Mouse (Mus musculus): ENCODE data around the gene Plekha1. TPM values are rescaled to one million over a fixed set of nuclear protein-coding genes. Genes with fewer than 3 reads are reported as not detected.
A peak's percentile ranks its signal among the peaks of the same experiment; 100 is the strongest.

The Plekha1 gene
- polyA plus RNA-seq, 1 experiment, result 60.8 TPM

GRCm38 (mm10) chr7:130935793-130936471 lies 70.4 kb downstream of the Plekha1 start, which contains the start of gene Htra1:
Htra1 (plus strand) TSS chr7:130936111.
- Histone ChIP-seq H3K4me1 (ENCODE audit: control insufficient read depth, insufficient read depth, low read length) (no peaks in the 10 kb centered on the region; the same call in 1 of the 2 replicates), H3K27ac (ENCODE audit: insufficient read depth, low read length) (no peak within 1 kb of the TSS; the same call in 1 of the 2 replicates), H3K4me3 (ENCODE audit: insufficient read depth, low read length) (peak within 1 kb of the TSS; percentile 59)
- TF ChIP-seq CTCF (IDR thresholded peaks at IDR 0.05; ENCODE audit: borderline replicate concordance, insufficient read depth, low read length) (no peak), POLR2A (IDR thresholded peaks at IDR 0.05; ENCODE audit: low read depth, low read length) (peak; percentile 86)

GRCm38 (mm10) chr7:130936472-130936951 lies 71.0 kb downstream of the Plekha1 start:
- Histone ChIP-seq H3K27ac (ENCODE audit: insufficient read depth, low read length) (no peak overlapping the region), H3K4me1 (ENCODE audit: control insufficient read depth, insufficient read depth, low read length) (no peaks in the 10 kb centered on the region; the same call in 1 of the 2 replicates), H3K4me3 (ENCODE audit: insufficient read depth, low read length) (peak overlapping the region; percentile 59)
- TF ChIP-seq CTCF (IDR thresholded peaks at IDR 0.05; ENCODE audit: borderline replicate concordance, insufficient read depth, low read length) (no peak), POLR2A (IDR thresholded peaks at IDR 0.05; ENCODE audit: low read depth, low read length) (no peak)

- Histone ChIP-seq H3K27ac (ENCODE audit: insufficient read depth, low read length) (no peak overlapping the region), H3K4me3 (ENCODE audit: insufficient read depth, low read length) (peak overlapping the region; percentile 59), H3K4me1 (ENCODE audit: control insufficient read depth, insufficient read depth, low read length) (no peaks in the 10 kb centered on the region; the same call in 1 of the 2 replicates)
- TF ChIP-seq POLR2A (IDR thresholded peaks at IDR 0.05; ENCODE audit: low read depth, low read length), result 0 out of 2 replicates have a peak, but pooled peaks have one; percentile 34
- TF ChIP-seq CTCF (IDR thresholded peaks at IDR 0.05; ENCODE audit: borderline replicate concordance, insufficient read depth, low read length), result no peak
These were observed 71.8 kb downstream of the Plekha1 start for GRCm38 (mm10) chr7:130937266-130937841.

- no peak overlapping the region for H3K27ac ChIP-seq (ENCODE audit: insufficient read depth, low read length)
- H3K4me1 ChIP-seq (ENCODE audit: control insufficient read depth, insufficient read depth, low read length), result peaks cover 2% of the 10 kb centered on the region; the same call in 1 of the 2 replicates
- peak overlapping the region; percentile 59; the same call in 1 of the 2 replicates for H3K4me3 ChIP-seq (ENCODE audit: insufficient read depth, low read length)
- TF ChIP-seq POLR2A (IDR thresholded peaks at IDR 0.05; ENCODE audit: low read depth, low read length), result no peak
- no peak for TF ChIP-seq CTCF (IDR thresholded peaks at IDR 0.05; ENCODE audit: borderline replicate concordance, insufficient read depth, low read length)
These were observed 72.4 kb downstream of the Plekha1 start for GRCm38 (mm10) chr7:130938005-130938404.

DNA sequence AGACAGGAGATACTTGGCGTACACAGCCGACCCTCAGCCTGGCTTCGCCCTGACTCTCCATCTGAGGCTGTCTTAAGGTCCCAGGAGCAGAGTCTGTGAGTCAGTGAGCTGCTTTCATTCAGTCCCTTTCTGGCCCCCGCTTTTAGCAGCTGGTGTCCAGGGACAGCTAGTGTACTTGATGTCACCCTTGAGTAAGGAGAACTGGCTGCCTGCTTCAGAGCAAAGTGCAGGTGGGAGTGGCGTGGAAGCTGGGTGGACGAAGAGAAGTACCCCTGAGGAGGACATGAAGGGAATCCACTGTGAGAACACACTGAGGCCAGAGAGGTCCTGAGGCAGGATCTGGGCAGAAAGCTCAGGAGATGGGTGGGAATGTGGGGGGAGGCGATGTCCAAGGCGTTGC lies 73.3 kb downstream of the Plekha1 start:
- TF ChIP-seq POLR2A (IDR thresholded peaks at IDR 0.05; ENCODE audit: low read depth, low read length) (no peak), CTCF (IDR thresholded peaks at IDR 0.05; ENCODE audit: borderline replicate concordance, insufficient read depth, low read length) (no peak)
- H3K27ac ChIP-seq (ENCODE audit: insufficient read depth, low read length), result no peak overlapping the region
- H3K4me1 ChIP-seq (ENCODE audit: control insufficient read depth, insufficient read depth, low read length), result peaks cover 6% of the 10 kb centered on the region
- H3K4me3 ChIP-seq (ENCODE audit: insufficient read depth, low read length), result no peak overlapping the region

GRCm38 (mm10) chr7:130940733-130941132 lies 75.2 kb downstream of the Plekha1 start:
- no peak for TF ChIP-seq CTCF (IDR thresholded peaks at IDR 0.05; ENCODE audit: borderline replicate concordance, insufficient read depth, low read length)
- Histone ChIP-seq H3K27ac (ENCODE audit: insufficient read depth, low read length) (no peak overlapping the region), H3K4me1 (ENCODE audit: control insufficient read depth, insufficient read depth, low read length) (peaks cover 8% of the 10 kb centered on the region), H3K4me3 (ENCODE audit: insufficient read depth, low read length) (no peak overlapping the region)

DNA sequence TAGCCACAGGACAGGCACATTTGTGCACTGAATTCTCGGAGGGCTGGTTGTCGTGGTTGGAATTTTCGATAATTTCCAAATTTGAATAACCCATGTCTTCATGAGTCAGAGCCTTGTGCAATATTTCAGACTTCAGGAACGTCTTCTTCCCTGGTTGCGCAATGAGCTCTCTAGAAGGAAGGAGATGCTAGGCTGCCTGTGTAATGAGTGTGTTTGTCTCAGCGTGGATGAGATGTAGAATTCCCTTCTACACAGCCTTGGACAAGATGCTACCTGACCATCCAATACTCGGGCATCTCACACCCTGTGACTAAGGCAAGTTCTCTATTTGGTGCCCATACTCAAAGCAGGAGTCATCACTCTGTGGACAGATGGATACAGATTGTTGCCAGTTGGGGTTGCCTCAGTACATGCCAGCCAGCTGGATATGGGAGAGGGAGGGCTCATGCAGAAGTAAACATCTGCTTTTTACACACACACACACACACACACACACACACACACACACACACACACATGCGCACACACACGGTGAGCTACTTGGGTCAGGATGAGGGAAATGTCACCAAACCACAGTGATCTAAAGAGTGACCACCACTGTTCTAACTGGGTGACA lies 77.8 kb downstream of the Plekha1 start:
- Histone ChIP-seq H3K4me1 (ENCODE audit: control insufficient read depth, insufficient read depth, low read length) (peaks cover 19% of the 10 kb centered on the region), H3K27ac (ENCODE audit: insufficient read depth, low read length) (peak overlapping the region; percentile 29), H3K4me3 (ENCODE audit: insufficient read depth, low read length) (no peak overlapping the region)
- TF ChIP-seq POLR2A (IDR thresholded peaks at IDR 0.05; ENCODE audit: low read depth, low read length) (no peak), CTCF (IDR thresholded peaks at IDR 0.05; ENCODE audit: borderline replicate concordance, insufficient read depth, low read length) (no peak)

- H3K27ac ChIP-seq (ENCODE audit: insufficient read depth, low read length), result no peak overlapping the region
- TF ChIP-seq CTCF (IDR thresholded peaks at IDR 0.05; ENCODE audit: borderline replicate concordance, insufficient read depth, low read length) (no peak), POLR2A (IDR thresholded peaks at IDR 0.05; ENCODE audit: low read depth, low read length) (no peak)
- peaks cover 19% of the 10 kb centered on the region for H3K4me1 ChIP-seq (ENCODE audit: control insufficient read depth, insufficient read depth, low read length)
- H3K4me3 ChIP-seq (ENCODE audit: insufficient read depth, low read length), result no peak overlapping the region
These were observed 79.4 kb downstream of the Plekha1 start for GRCm38 (mm10) chr7:130944766-130945475.

- Histone ChIP-seq H3K27ac (ENCODE audit: insufficient read depth, low read length) (peak overlapping the region; percentile 76), H3K4me1 (ENCODE audit: control insufficient read depth, insufficient read depth, low read length) (peaks cover 19% of the 10 kb centered on the region), H3K4me3 (ENCODE audit: insufficient read depth, low read length) (no peak overlapping the region)
- TF ChIP-seq CTCF (IDR thresholded peaks at IDR 0.05; ENCODE audit: borderline replicate concordance, insufficient read depth, low read length) (no peak), POLR2A (IDR thresholded peaks at IDR 0.05; ENCODE audit: low read depth, low read length) (no peak)
These were observed 80.2 kb downstream of the Plekha1 start for GRCm38 (mm10) chr7:130945730-130946129.

Measured in embryonic fibroblast, embryonic 13.5 days (primary cell).